Mouse (Mus musculus): Measurements from ENCODE around the gene Rab33b.

- no peak for TF ChIP-seq POLR2A (IDR thresholded peaks at IDR 0.05; ENCODE audit: low read depth, low read length)
- no peak for TF ChIP-seq CTCF (IDR thresholded peaks at IDR 0.05; ENCODE audit: borderline replicate concordance, insufficient read depth, low read length)
These were observed 49.9 kb downstream of the Rab33b start for GRCm38 (mm10) chr3:51533573-51533972.

Data from embryonic fibroblast, embryonic 13.5 days (primary cell).